Mouse (Mus musculus) bone marrow, adult 2 months (tissue): ENCODE measurements around the gene Lama5.

Experiments used
- CTCF ChIP-seq: fragments of 200-500 bp; IDR thresholded peaks from 2 replicates; pipeline ENCODE4 v1.5.1; 2011; ENCODE audit warnings: low read length, control low read depth; ENCODE audit not compliant: control insufficient read depth, insufficient read depth
- POLR2A ChIP-seq: fragments of 200-500 bp; IDR thresholded peaks from 2 replicates; pipeline ENCODE4 v1.6.1; 2011; ENCODE audit warnings: low read depth, mild to moderate bottlenecking, control low read depth, low read length, borderline replicate concordance; ENCODE audit not compliant: control insufficient read depth

- TF ChIP-seq CTCF, result no peak
- no peak for TF ChIP-seq POLR2A
Observed at GRCm38 (mm10) chr2:180133231-180133630, 92.4 kb downstream of the Lama5 start.
